Mouse (Mus musculus) cerebral cortex, adult 2 months (tissue): ENCODE measurements around the gene Dmd.

Source experiments
- WGBS: fragments of 180-500 bp; shearing (Covaris S2); methylation state at CpG from one replicate; pipeline ENCODE4 v1.1.7; 2018; 5-methylcytosine and 5-hydroxymethylcytosine counted together

Dmd gene

DNA sequence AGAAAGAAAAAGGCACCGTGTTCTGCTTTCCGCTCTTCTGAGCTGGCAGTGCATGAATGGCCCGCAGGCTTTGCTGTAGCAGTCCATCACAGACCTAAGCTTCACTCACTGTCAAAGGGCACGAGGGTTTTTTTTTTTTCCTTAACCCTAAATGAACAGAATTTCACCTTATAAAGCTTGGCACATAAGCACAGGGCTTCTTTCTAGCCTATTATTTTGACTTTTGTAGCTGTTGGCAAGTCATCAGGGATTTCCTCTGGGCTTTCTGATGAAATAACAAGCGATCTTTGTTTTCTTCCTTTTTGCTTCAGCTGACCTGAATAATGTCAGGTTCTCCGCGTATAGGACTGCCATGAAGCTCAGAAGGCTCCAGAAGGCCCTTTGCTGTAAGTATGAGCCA is 2140.8 kb downstream of the Dmd start:
- WGBS, result 23% methylated on average over 7 of the region's 7 CpGs

DNA sequence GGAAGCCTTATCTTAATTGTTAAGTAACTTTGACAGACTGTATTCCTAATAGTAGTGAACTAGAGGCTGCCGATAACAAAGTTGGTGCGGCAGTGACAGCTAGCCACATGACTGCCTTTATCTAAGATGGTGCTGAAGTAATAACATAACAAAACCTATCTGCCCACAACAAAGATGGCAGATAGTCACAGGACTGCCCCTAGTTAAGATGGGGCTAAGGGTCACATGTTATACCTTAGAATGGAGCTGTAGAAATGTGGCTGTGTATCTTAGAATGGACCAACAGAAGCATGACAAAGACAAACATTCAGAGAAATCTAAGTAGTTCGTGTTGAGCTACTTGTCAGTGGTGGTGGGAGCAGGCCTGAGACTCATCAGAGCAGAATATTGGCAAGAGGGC is 2184.0 kb downstream of the Dmd start:
- WGBS, result 95% methylated on average over 3 of the region's 3 CpGs

- WGBS, result 88% methylated on average over 5 of the region's 5 CpGs
Observed at GRCm38 (mm10) chrX:85137293-85137692, 2188.6 kb downstream of the Dmd start.

DNA sequence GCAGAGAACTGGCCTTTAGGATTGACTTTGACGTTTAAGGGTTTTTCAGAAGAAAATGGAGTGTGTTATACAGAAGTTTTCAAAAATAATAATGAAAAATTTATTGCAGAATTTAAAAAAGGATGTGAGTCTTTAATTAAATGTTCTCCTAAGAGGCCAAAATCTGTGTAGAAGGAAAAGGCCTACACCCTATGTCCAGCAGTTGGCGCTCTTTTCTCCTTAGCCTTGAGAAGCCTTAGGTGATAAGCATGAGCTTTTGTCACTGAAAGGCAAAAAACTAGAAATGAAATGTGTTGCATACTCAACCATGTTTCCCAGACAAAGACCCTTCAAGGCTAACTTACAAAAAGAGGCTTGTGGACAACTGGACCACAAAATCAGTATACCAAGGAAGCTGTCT is 2222.6 kb downstream of the Dmd start:
- 68% methylated on average over 2 of the region's 2 CpGs for WGBS

- 59% methylated on average over 2 of the region's 2 CpGs for WGBS
Observed at GRCm38 (mm10) chrX:85187565-85187964, 2238.9 kb downstream of the Dmd start.

- WGBS, result 83% methylated on average over 5 of the region's 5 CpGs
Observed at GRCm38 (mm10) chrX:85197688-85198087, 2249.0 kb downstream of the Dmd start.

- 47% methylated on average over 3 of the region's 3 CpGs for WGBS
Observed at GRCm38 (mm10) chrX:85199398-85199797, 2250.7 kb downstream of the Dmd start.

- 70% methylated on average over 2 of the region's 2 CpGs for WGBS
Observed at GRCm38 (mm10) chrX:85207001-85207400, 2258.3 kb downstream of the Dmd start.

GRCm38 (mm10) chrX:85249379-85249778 is 2300.7 kb downstream of the Dmd start, which contains the start of gene Fthl17a:
TSS of gene Fthl17a (plus strand) at chrX:85249679.
- WGBS, result 100% methylated on average over 2 of the region's 2 CpGs
